11 mouse cellular contexts compared by ENCODE assay signal in genomic region chr1:40888396-40889040, GRCm38 (mm10).
"Had no signal": no experiment of that assay in that cellular context is flagged by ENCODE, and none has a peak within 500 bp of the region (broad histone marks: within the 10 kb centered on the region; RNA-seq: fewer than 3 reads in every experiment).

No protein-coding gene starts in this region.

- H3K27me3 ChIP-seq: lung, embryonic 15.5 days; megakaryocyte, embryonic 14.5 days; midbrain, embryonic 12.5 days; neural tube, embryonic 12.5 days; stomach, embryonic 15.5 days had no signal

- DNase-seq: lung, adult 2 months; lung, postnatal 14 days; thymus, adult 2 months had no signal

- H3K4me2 ChIP-seq: lung, embryonic 15.5 days; midbrain, embryonic 12.5 days; neural tube, embryonic 12.5 days; stomach, embryonic 15.5 days had no signal

- H3K36me3 ChIP-seq: lung, embryonic 15.5 days; midbrain, embryonic 12.5 days; neural tube, embryonic 12.5 days; stomach, embryonic 15.5 days had no signal

- ATAC-seq: lung, postnatal 0 days had no signal

- H3K9me3 ChIP-seq: lung, embryonic 15.5 days; megakaryocyte, embryonic 14.5 days; midbrain, embryonic 12.5 days; neural tube, embryonic 12.5 days; stomach, embryonic 15.5 days had no signal

- H3K27ac ChIP-seq: lung, embryonic 15.5 days; macrophage; midbrain, embryonic 12.5 days; neural tube, embryonic 12.5 days; stomach, embryonic 15.5 days; stomach, postnatal 0 days had no signal

- H3K9ac ChIP-seq: lung, embryonic 15.5 days; midbrain, embryonic 12.5 days; neural tube, embryonic 12.5 days; stomach, embryonic 15.5 days had no signal

- H3K4me1 ChIP-seq: lung, embryonic 15.5 days; megakaryocyte, embryonic 14.5 days; stomach, embryonic 15.5 days had no signal

- H3K4me3 ChIP-seq: lung, embryonic 15.5 days; megakaryocyte, embryonic 14.5 days; midbrain, embryonic 12.5 days; neural tube, embryonic 12.5 days; stomach, embryonic 15.5 days had no signal
